Mouse (Mus musculus) liver, embryonic 14.5 days (tissue): ENCODE measurements around the gene Cd5. TPM values are rescaled to one million over a fixed set of nuclear protein-coding genes. Genes with fewer than 3 reads are reported as not detected.

Experiments
- ATAC-seq: fragments of 200-750 bp; cut with Nextera tagmentation; 2 replicates; pipeline ENCODE4 v1.8.0; 2017; ENCODE audit warnings: moderate number of reproducible peaks, mild to moderate bottlenecking, moderate library complexity; ENCODE audit not compliant: insufficient read depth
- DNase-seq, 3 experiments: peaks; one replicate each; pipeline ENCODE4 v3.0.0-alpha.2; 2012 to 2013; ENCODE audit warnings: low read depth in 3 of 3, low spot score in 3 of 3
- H3K27ac ChIP-seq: fragments of 300-500 bp; sonication (generic); 2 replicates; pipeline ENCODE4 v1.5.1; 2014; ENCODE audit warnings: moderate library complexity, mild to moderate bottlenecking, control low read depth, inconsistent platforms
- H3K27me3 ChIP-seq: fragments of 300-500 bp; sonication (generic); 2 replicates; pipeline ENCODE4 v1.6.1; 2014; ENCODE audit warnings: mild to moderate bottlenecking, low read length, moderate library complexity; ENCODE audit not compliant: control insufficient read depth, insufficient read depth
- H3K36me3 ChIP-seq: fragments of 300-500 bp; sonication (generic); replicated peaks from 2 replicates; pipeline ENCODE4 v1.6.1; 2014; ENCODE audit warnings: low read depth; ENCODE audit not compliant: control insufficient read depth, insufficient read depth
- H3K4me1 ChIP-seq, 2 experiments: fragments of 200-500 bp in 1 of 2; fragments of 300-500 bp in 1 of 2; sonication (generic) in 1 of 2; replicated peaks; 2 replicates each; pipeline ENCODE4 v1.6.1; 2012 to 2014; ENCODE audit warnings: antibody characterized with exemption in 1 of 2, inconsistent platforms in 1 of 2, low read length in 1 of 2; ENCODE audit not compliant: control insufficient read depth in 2 of 2, insufficient read depth in 2 of 2
- H3K4me2 ChIP-seq: fragments of 300-500 bp; sonication (generic); 2 replicates; pipeline ENCODE4 v1.6.1; 2014; ENCODE audit warnings: low read depth, mild to moderate bottlenecking, control low read depth, moderate library complexity
- H3K4me3 ChIP-seq, 2 experiments: fragments of 200-500 bp in 1 of 2; fragments of 300-500 bp in 1 of 2; sonication (generic) in 1 of 2; 2 replicates each; pipeline ENCODE4 v1.5.1; 2012 to 2014; ENCODE audit warnings: low read depth in 2 of 2, low read length in 2 of 2, mild to moderate bottlenecking in 2 of 2, control low read depth in 1 of 2, inconsistent platforms in 1 of 2, moderate library complexity in 1 of 2; ENCODE audit not compliant: insufficient read depth in 1 of 2
- H3K9ac ChIP-seq: fragments of 300-500 bp; sonication (generic); replicated peaks from 2 replicates; pipeline ENCODE4 v1.6.1; 2014; ENCODE audit warnings: mild to moderate bottlenecking, control low read depth, moderate library complexity
- H3K9me3 ChIP-seq: fragments of 300-500 bp; sonication (generic); 2 replicates; pipeline ENCODE4 v1.6.1; 2016; ENCODE audit warnings: low read length, mixed read lengths; ENCODE audit not compliant: control insufficient read depth
- CTCF ChIP-seq: IDR thresholded peaks from 2 replicates; pipeline ENCODE4 v1.5.1; 2016; ENCODE audit warnings: antibody characterized with exemption, low read depth, control low read depth
- EP300 ChIP-seq: IDR thresholded peaks from 2 replicates; pipeline ENCODE4 v1.6.1; 2016; ENCODE audit warnings: antibody characterized with exemption, low read depth
- WGBS: fragments of 180-500 bp; shearing (Covaris S2); extraction: QIAGEN DNeasy Blood & Tissue Kit; methylation state at CpG from one replicate; pipeline ENCODE4 v1.1.7; 2014; ENCODE audit not compliant: insufficient replicate concordance; 5-methylcytosine and 5-hydroxymethylcytosine counted together
- polyA plus RNA-seq, 2 experiments: library from polyadenylated mRNA; depleted of rRNA in 1 of 2; stranded (reverse) in 1 of 2; unstranded in 1 of 2; fragments of >200 nt; fragmentation: Nextera tagmentation in 1 of 2; extraction: Ambion mirVana in 1 of 2; gene quantifications; 2 replicates each; pipeline versions ENCODE4 v1.2.1 to v1.2.3; 2012 to 2014

The Cd5 gene
- polyA plus RNA-seq, 2 experiments: 0.02 to 0.04 TPM

- no peak for TF ChIP-seq EP300
- no peak for TF ChIP-seq CTCF
- 64% methylated on average over 7 of the region's 7 CpGs for WGBS
- Histone ChIP-seq H3K9ac (no peak overlapping the region), H3K9me3 (no peaks in the 10 kb centered on the region), H3K27me3 (no peaks in the 10 kb centered on the region), H3K4me2 (no peak overlapping the region), H3K4me3 (no peak overlapping the region), H3K36me3 (no peaks in the 10 kb centered on the region), H3K27ac (no peak overlapping the region), H3K4me1 (no peaks in the 10 kb centered on the region)
- no peak for DNase-seq
- ATAC-seq: no peak
Measured at GRCm38 (mm10) chr19:10747182-10747581, 8.4 kb upstream of the Cd5 start.

DNA sequence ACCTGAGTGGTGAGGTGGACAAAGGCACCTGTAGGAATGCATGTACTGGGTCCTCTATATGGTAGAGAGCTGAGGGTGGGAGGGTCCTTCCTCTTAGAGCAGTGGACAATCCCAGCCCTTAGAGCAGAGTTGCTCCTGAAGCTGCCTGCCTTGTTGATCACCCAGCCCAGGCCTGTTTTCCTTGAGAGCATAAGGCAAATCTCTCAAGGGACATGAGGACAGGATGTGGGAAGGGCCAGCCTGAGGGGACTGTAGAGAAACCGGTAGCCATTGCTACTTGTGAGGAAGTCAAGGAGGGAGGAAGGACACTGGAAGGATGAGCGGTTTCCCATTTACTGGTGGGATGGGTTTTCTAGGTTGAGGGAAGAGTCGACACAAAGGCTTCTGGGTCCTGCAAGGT, 3.8 kb upstream of the Cd5 start:
- Histone ChIP-seq H3K9ac (no peak overlapping the region), H3K27ac (no peak overlapping the region), H3K36me3 (no peaks in the 10 kb centered on the region), H3K4me3 (no peak overlapping the region), H3K4me1 (no peaks in the 10 kb centered on the region), H3K27me3 (no peaks in the 10 kb centered on the region), H3K9me3 (no peaks in the 10 kb centered on the region), H3K4me2 (no peak overlapping the region)
- no peak for DNase-seq
- no peak for TF ChIP-seq EP300
- TF ChIP-seq CTCF: no peak
- ATAC-seq: no peak
- WGBS: 27% methylated on average over 3 of the region's 3 CpGs

GRCm38 (mm10) chr19:10742145-10742544, 3.3 kb upstream of the Cd5 start:
- 56% methylated on average over 6 of the region's 6 CpGs for WGBS

GRCm38 (mm10) chr19:10740641-10741440, 2.0 kb upstream of the Cd5 start:
- Histone ChIP-seq H3K9me3 (no peaks in the 10 kb centered on the region), H3K4me1 (no peaks in the 10 kb centered on the region), H3K4me2 (no peak overlapping the region), H3K36me3 (no peaks in the 10 kb centered on the region), H3K27ac (no peak overlapping the region), H3K4me3 (no peak overlapping the region), H3K9ac (no peak overlapping the region), H3K27me3 (no peaks in the 10 kb centered on the region)
- DNase-seq: no peak
- no peak for TF ChIP-seq EP300
- no peak for TF ChIP-seq CTCF
- 13% methylated on average over 11 of the region's 11 CpGs for WGBS
- ATAC-seq: no peak

More at GRCm38 (mm10) chr19:10742145-10742544, 3.3 kb upstream of the Cd5 start:
- Histone ChIP-seq H3K27me3 (no peaks in the 10 kb centered on the region), H3K4me1 (no peaks in the 10 kb centered on the region), H3K9ac (no peak overlapping the region), H3K36me3 (no peaks in the 10 kb centered on the region), H3K27ac (no peak overlapping the region), H3K9me3 (no peaks in the 10 kb centered on the region), H3K4me3 (no peak overlapping the region), H3K4me2 (no peak overlapping the region)
- no peak for DNase-seq
- TF ChIP-seq CTCF (no peak), EP300 (no peak)
- ATAC-seq: no peak

GRCm38 (mm10) chr19:10739916-10740315, 1.1 kb upstream of the Cd5 start:
- TF ChIP-seq CTCF (no peak), EP300 (no peak)
- 75% methylated on average over 4 of the region's 4 CpGs for WGBS

More at GRCm38 (mm10) chr19:10739916-10740315, 1.1 kb upstream of the Cd5 start:
- ATAC-seq (no peak), DNase-seq (no peak)
- H3K27me3 ChIP-seq: no peaks in the 10 kb centered on the region
- H3K27ac ChIP-seq: no peak overlapping the region
- no peak overlapping the region for H3K9ac ChIP-seq
- H3K36me3 ChIP-seq: no peaks in the 10 kb centered on the region
- no peaks in the 10 kb centered on the region for H3K9me3 ChIP-seq
- no peak overlapping the region for H3K4me2 ChIP-seq
- H3K4me3 ChIP-seq: no peak overlapping the region
- no peaks in the 10 kb centered on the region for H3K4me1 ChIP-seq
